Mouse (Mus musculus): ENCODE measurements at regions not wholly inside any gene's neighbourhood (a gene's known extent, or its start where the extent isn't known, plus 50 kb on each side); places are given as distances from the start of the nearest gene placed in this dataset.
A peak's percentile ranks its signal among the peaks of the same experiment; 100 is the strongest.

- no peak for TF ChIP-seq POLR2A (IDR thresholded peaks at IDR 0.05; ENCODE audit: low read depth, low read length)
- TF ChIP-seq CTCF (IDR thresholded peaks at IDR 0.05; ENCODE audit: extremely low read depth, insufficient read depth, insufficient read length, insufficient replicate concordance): no peak
- H3K27ac ChIP-seq (ENCODE audit: insufficient read depth, low read length): no peak overlapping the region
- 86% methylated on average over 6 of the region's 6 CpGs for WGBS
- H3K27me3 ChIP-seq (ENCODE audit: control insufficient read depth, insufficient read depth, low read length): no peaks in the 10 kb centered on the region
- no peak for DNase-seq (ENCODE audit: low read depth in 1 of 2, low spot score in 2 of 2)
- no peak overlapping the region for H3K4me3 ChIP-seq (ENCODE audit: extremely low read depth, insufficient read depth, insufficient read length)
- no peaks in the 10 kb centered on the region for H3K4me1 ChIP-seq (ENCODE audit: control insufficient read depth, insufficient read depth, insufficient read length)
- no peaks in the 10 kb centered on the region for H3K36me3 ChIP-seq (ENCODE audit: control insufficient read depth, insufficient read depth, low read length)
These were observed 172.0 kb downstream of the Cand1 start for GRCm38 (mm10) chr10:119067838-119068237.

- no peak overlapping the region for H3K27ac ChIP-seq (ENCODE audit: insufficient read depth, low read length)
- TF ChIP-seq CTCF (IDR thresholded peaks at IDR 0.05; ENCODE audit: extremely low read depth, insufficient read depth, insufficient read length, insufficient replicate concordance) (no peak), POLR2A (IDR thresholded peaks at IDR 0.05; ENCODE audit: low read depth, low read length) (no peak)
- DNase-seq (ENCODE audit: low read depth in 1 of 2, low spot score in 2 of 2): no peak
- H3K27me3 ChIP-seq (ENCODE audit: control insufficient read depth, insufficient read depth, low read length): no peaks in the 10 kb centered on the region
- 68% methylated on average over 8 of the region's 8 CpGs for WGBS
- H3K36me3 ChIP-seq (ENCODE audit: control insufficient read depth, insufficient read depth, low read length): no peaks in the 10 kb centered on the region
- H3K4me1 ChIP-seq (ENCODE audit: control insufficient read depth, insufficient read depth, insufficient read length): no peaks in the 10 kb centered on the region
- no peak overlapping the region for H3K4me3 ChIP-seq (ENCODE audit: extremely low read depth, insufficient read depth, insufficient read length)
These were observed 172.5 kb downstream of the Cand1 start for GRCm38 (mm10) chr10:119067366-119067765.

- H3K4me1 ChIP-seq (ENCODE audit: control insufficient read depth, insufficient read depth, insufficient read length): no peaks in the 10 kb centered on the region
These were observed 173.9 kb downstream of the Cand1 start for GRCm38 (mm10) chr10:119065974-119066373.

DNA sequence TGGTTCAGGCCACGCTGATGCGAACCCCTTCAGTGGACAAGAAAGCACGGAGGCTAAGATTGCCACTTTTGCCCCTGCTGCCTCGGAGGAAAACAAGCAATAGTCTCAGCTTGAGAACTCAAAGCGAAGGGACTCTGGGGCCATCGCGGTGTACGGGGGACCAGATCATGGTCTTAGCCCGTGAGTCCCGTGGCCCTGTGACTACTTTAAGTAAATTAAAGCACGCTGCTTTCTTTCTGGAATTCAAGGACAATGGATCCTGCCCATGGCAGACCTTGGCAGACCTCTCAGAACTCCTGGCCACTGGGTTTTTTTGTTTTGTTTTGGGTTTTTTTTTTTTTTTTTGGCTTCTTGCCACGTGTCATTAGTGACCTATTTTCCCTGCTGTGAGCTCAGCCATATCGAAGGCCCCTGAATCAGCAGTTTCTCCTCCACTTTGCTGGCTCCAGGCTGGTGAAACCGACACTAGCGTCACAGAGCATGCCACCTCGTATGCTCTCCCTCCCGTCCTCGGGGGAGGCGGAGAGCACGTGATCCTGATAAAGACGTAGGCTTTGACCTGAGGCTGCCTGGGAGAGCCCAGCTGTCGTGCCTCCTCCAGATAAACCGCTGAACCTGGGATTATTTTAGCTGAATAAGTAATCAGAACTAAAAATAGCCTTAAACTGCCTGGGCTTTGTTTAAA is 174.6 kb downstream of the Cand1 start:
- Histone ChIP-seq H3K36me3 (ENCODE audit: control insufficient read depth, insufficient read depth, low read length) (no peaks in the 10 kb centered on the region), H3K27ac (ENCODE audit: insufficient read depth, low read length) (no peak overlapping the region), H3K27me3 (ENCODE audit: control insufficient read depth, insufficient read depth, low read length) (no peaks in the 10 kb centered on the region), H3K4me1 (ENCODE audit: control insufficient read depth, insufficient read depth, insufficient read length) (no peaks in the 10 kb centered on the region), H3K4me3 (ENCODE audit: extremely low read depth, insufficient read depth, insufficient read length) (no peak overlapping the region)
- TF ChIP-seq POLR2A (IDR thresholded peaks at IDR 0.05; ENCODE audit: low read depth, low read length) (no peak), CTCF (IDR thresholded peaks at IDR 0.05; ENCODE audit: extremely low read depth, insufficient read depth, insufficient read length, insufficient replicate concordance) (no peak)
- peak in 1 of 2 experiments; percentile 15 for DNase-seq (ENCODE audit: low read depth in 1 of 2, low spot score in 2 of 2)
- WGBS: 62% methylated on average over 23 of the region's 23 CpGs

More at GRCm38 (mm10) chr10:119065974-119066373, 173.9 kb downstream of the Cand1 start:
- no peak overlapping the region for H3K4me3 ChIP-seq (ENCODE audit: extremely low read depth, insufficient read depth, insufficient read length)
- 25% methylated on average over 8 of the region's 8 CpGs for WGBS
- H3K27ac ChIP-seq (ENCODE audit: insufficient read depth, low read length): no peak overlapping the region
- H3K27me3 ChIP-seq (ENCODE audit: control insufficient read depth, insufficient read depth, low read length): no peaks in the 10 kb centered on the region
- TF ChIP-seq POLR2A (IDR thresholded peaks at IDR 0.05; ENCODE audit: low read depth, low read length): no peak
- TF ChIP-seq CTCF (IDR thresholded peaks at IDR 0.05; ENCODE audit: extremely low read depth, insufficient read depth, insufficient read length, insufficient replicate concordance): peak; percentile 79
- peak; percentile 57 to 61 for DNase-seq (ENCODE audit: low read depth in 1 of 2, low spot score in 2 of 2)
- no peaks in the 10 kb centered on the region for H3K36me3 ChIP-seq (ENCODE audit: control insufficient read depth, insufficient read depth, low read length)

- WGBS: 92% methylated on average over 12 of the region's 12 CpGs
- H3K4me1 ChIP-seq (ENCODE audit: control insufficient read depth, insufficient read depth, insufficient read length): no peaks in the 10 kb centered on the region
- DNase-seq (ENCODE audit: low read depth in 1 of 2, low spot score in 2 of 2): no peak
- no peak for TF ChIP-seq CTCF (IDR thresholded peaks at IDR 0.05; ENCODE audit: extremely low read depth, insufficient read depth, insufficient read length, insufficient replicate concordance)
- no peak for TF ChIP-seq POLR2A (IDR thresholded peaks at IDR 0.05; ENCODE audit: low read depth, low read length)
- H3K36me3 ChIP-seq (ENCODE audit: control insufficient read depth, insufficient read depth, low read length): no peaks in the 10 kb centered on the region
- H3K4me3 ChIP-seq (ENCODE audit: extremely low read depth, insufficient read depth, insufficient read length): no peak overlapping the region
- H3K27ac ChIP-seq (ENCODE audit: insufficient read depth, low read length): no peak overlapping the region
- no peaks in the 10 kb centered on the region for H3K27me3 ChIP-seq (ENCODE audit: control insufficient read depth, insufficient read depth, low read length)
These were observed 175.6 kb downstream of the Cand1 start for GRCm38 (mm10) chr10:119064218-119064617.

DNA sequence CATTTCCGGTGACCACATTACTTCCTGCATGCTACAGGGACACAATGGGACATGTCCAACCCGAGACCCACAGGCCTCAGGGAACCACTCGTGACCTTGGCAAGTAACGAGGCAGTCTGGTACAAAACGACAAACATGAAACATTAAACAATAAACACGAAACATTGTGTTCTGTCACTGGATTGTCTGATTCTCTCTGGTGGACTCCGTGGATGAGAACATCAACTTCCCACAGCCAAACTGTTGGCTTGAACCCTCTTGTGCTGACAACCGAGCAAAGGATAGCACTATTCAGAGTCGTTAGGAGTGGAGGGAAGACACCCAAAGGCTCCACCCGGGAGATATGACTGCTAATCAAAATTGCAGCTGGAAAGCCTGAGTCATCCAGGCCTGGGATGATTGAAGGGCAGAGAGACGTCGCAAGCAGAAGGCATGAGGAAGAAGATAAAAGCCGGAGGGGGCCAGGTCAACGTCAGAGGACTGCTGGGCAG is 176.6 kb downstream of the Cand1 start:
- H3K4me1 ChIP-seq (ENCODE audit: control insufficient read depth, insufficient read depth, insufficient read length): no peaks in the 10 kb centered on the region
- H3K27me3 ChIP-seq (ENCODE audit: control insufficient read depth, insufficient read depth, low read length): no peaks in the 10 kb centered on the region
- no peak for TF ChIP-seq CTCF (IDR thresholded peaks at IDR 0.05; ENCODE audit: extremely low read depth, insufficient read depth, insufficient read length, insufficient replicate concordance)
- TF ChIP-seq POLR2A (IDR thresholded peaks at IDR 0.05; ENCODE audit: low read depth, low read length): no peak
- WGBS: 77% methylated on average over 14 of the region's 14 CpGs
- no peak overlapping the region for H3K27ac ChIP-seq (ENCODE audit: insufficient read depth, low read length)
- H3K36me3 ChIP-seq (ENCODE audit: control insufficient read depth, insufficient read depth, low read length): no peaks in the 10 kb centered on the region
- DNase-seq (ENCODE audit: low read depth in 1 of 2, low spot score in 2 of 2): no peak
- H3K4me3 ChIP-seq (ENCODE audit: extremely low read depth, insufficient read depth, insufficient read length): no peak overlapping the region

DNA sequence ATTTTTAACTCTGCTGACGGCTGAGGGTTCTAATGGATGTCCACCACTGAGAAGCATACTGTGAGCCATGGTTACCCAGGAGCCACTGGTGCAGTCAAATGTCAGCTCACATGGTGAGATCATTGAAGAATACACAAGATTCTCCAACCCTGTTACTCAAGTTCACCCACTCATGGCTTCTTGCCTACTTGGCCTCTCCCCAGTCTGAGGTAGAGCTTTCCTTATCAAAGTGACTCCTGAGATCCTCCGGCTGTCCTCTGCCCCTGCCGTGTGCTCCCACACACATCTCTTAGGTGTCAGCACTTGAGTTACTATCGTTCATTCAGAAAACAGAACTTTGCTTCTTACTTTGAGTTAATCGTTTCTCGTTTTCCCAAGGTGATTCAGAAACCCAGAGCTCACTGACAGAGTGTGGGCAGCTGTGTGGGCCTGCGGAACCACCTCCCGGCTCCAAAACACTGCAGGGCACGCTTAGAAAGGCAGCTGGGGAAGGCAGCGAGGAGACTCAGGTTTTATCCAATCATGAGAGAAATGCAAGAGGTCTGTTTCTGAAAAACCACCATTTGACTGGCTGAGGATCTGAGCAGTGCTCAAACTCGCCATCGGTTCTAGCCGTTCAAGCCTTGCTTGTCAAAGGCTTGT is 177.8 kb downstream of the Cand1 start:
- Histone ChIP-seq H3K4me1 (ENCODE audit: control insufficient read depth, insufficient read depth, insufficient read length) (no peaks in the 10 kb centered on the region), H3K27ac (ENCODE audit: insufficient read depth, low read length) (no peak overlapping the region), H3K27me3 (ENCODE audit: control insufficient read depth, insufficient read depth, low read length) (no peaks in the 10 kb centered on the region), H3K36me3 (ENCODE audit: control insufficient read depth, insufficient read depth, low read length) (no peaks in the 10 kb centered on the region), H3K4me3 (ENCODE audit: extremely low read depth, insufficient read depth, insufficient read length) (no peak overlapping the region)
- no peak for TF ChIP-seq POLR2A (IDR thresholded peaks at IDR 0.05; ENCODE audit: low read depth, low read length)
- TF ChIP-seq CTCF (IDR thresholded peaks at IDR 0.05; ENCODE audit: extremely low read depth, insufficient read depth, insufficient read length, insufficient replicate concordance): no peak
- 90% methylated on average over 13 of the region's 13 CpGs for WGBS
- DNase-seq (ENCODE audit: low read depth in 1 of 2, low spot score in 2 of 2): no peak
